Mouse (Mus musculus) ES-Bruce4 (cell line): Measurements from ENCODE around the gene Adprhl1.

Source experiments
- CTCF ChIP-seq: IDR thresholded peaks from one replicate; pipeline ENCODE4 v1.8.1; 2011; ENCODE audit warnings: low read depth, low read length
- EP300 ChIP-seq: IDR thresholded peaks from 2 replicates; pipeline ENCODE4 v1.6.1; 2011; ENCODE audit warnings: low read depth, low read length; ENCODE audit not compliant: insufficient read depth
- POLR2A ChIP-seq: IDR thresholded peaks from one replicate; pipeline ENCODE4 v1.8.1; 2011; ENCODE audit warnings: low read length; ENCODE audit not compliant: insufficient read depth

- TF ChIP-seq POLR2A (no peak), CTCF (no peak), EP300 (no peak)
These were observed 78.3 kb downstream of the Adprhl1 start for GRCm38 (mm10) chr8:13175650-13176049.
